Mouse (Mus musculus): ENCODE data around the gene Olfr2.
A peak's percentile ranks its signal among the peaks of the same experiment; 100 is the strongest.
"Not testable (repeated sequence)": the region's sequence is repeated elsewhere in the genome, so short reads cannot be mapped to it uniquely, and the experiment has no call there.

The Olfr2 gene

GRCm38 (mm10) chr7:107005972-107006371 is at the start of gene Olfr2:
Olfr2 (minus strand) TSS chr7:107006072.
- no peak for DNase-seq

DNA sequence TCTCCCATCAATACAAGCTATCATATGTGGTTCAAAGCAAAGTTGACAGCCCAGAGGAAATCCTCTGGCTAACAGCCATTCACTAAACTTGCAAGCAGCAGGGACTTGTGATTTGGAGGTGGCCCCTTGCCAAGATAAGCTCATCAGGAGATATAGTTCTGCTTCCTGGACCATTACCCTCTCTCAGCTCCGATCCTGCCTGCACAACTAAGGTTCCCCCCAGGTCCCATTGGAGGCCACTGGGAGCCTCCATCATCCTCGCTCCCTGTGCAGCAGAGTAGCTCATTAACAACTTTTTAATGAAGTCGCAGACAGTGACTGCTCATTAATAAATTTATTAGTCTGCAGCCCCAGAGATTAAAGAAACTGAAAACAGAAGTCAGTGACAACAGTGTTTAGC is 41.7 kb upstream of the Olfr2 start:
- DNase-seq, result no peak

DNA sequence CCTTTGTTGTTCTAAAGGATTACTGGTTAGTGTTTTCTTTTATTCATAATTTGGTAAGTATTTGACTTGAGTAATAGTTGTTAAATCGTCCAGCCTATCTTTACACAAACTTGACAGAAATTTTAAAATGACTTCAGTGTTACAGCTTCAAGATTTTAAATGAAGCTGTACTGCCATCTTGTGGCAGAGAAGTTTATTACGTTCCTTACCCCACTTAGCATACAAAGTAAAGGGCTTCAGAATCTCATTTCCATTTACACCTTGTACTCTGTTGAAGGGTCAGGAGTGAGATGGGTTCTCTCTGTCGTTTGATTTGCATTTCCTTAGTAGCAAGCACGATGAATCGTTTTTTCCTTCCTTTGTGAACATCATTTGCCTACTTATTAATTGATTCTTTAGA is 40.0 kb upstream of the Olfr2 start:
- DNase-seq, result peak; percentile 33

DNA sequence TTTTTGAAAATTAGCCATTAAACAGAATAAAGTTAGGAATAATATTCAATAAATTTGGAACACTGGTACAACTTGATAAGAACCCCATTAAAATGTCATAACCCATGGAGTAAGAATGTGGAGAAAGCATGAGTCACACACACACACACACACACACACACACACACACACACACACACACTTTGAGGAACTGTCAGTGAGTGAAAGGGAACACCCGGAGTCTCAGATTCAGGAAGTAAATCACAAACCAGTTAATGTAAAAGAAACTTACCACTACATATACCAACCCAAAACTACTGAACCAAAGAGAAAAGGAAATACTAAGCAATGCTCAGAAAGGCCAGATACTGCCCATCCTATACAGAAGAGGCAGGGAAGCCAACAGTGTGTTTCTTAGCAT is 38.5 kb upstream of the Olfr2 start:
- DNase-seq, result no peak

GRCm38 (mm10) chr7:107043136-107043535 is 37.3 kb upstream of the Olfr2 start:
- no peak for DNase-seq

- no peak for DNase-seq
Observed at GRCm38 (mm10) chr7:107039934-107040563, 34.2 kb upstream of the Olfr2 start.

- DNase-seq, result no peak
Observed at GRCm38 (mm10) chr7:107030874-107031273, 25.0 kb upstream of the Olfr2 start, which contains the start of gene Olfr713. Olfr713 (plus strand) TSS chr7:107031174.

- no peak for DNase-seq
Observed at GRCm38 (mm10) chr7:107004169-107004568, 1.7 kb downstream of the Olfr2 start.

- DNase-seq, result no peak
Observed at GRCm38 (mm10) chr7:107000798-107001197, 5.1 kb downstream of the Olfr2 start.

DNA sequence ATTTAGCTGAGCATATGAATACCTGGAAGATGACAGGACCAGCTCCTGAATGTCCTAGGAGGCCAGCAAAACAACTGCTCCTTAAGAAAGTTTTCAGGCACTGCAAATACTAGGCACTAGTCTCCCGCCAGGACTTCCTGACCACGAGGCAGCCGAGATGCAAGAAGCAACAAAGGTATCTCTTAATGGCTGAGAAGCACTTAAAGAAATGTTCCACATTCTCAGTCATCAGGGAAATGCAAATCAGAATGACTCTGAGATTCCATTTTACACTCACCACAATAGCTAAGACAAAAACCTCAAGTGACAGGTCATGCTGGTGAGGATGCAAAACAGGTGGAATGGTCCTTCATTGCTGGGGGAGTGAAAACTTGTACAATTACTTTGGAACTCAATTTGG is 20.6 kb downstream of the Olfr2 start:
- DNase-seq, result no peak

GRCm38 (mm10) chr7:106975353-106975752 is 30.5 kb downstream of the Olfr2 start, which contains the start of gene Olfr711:
Olfr711 (minus strand) TSS chr7:106975453.
- no peak for DNase-seq

DNA sequence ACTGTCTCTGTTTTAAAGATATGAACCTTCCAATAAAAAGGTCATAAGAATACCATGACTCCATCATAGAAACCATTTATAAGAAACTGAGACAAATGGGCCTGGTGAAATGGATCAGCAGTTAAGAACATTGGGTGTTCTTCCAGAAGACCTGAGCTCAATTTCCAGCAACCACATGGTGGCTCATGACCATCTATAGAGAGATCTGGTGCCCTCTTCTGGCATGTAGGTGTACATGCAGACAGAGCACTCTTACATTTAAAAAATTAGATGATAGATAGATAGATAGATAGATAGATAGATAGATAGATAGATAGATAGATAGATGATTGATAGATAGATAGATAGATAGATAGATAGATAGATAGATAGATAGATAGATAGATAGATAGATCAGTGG is 38.4 kb downstream of the Olfr2 start:
- DNase-seq, result not testable (repeated sequence)

GRCm38 (mm10) chr7:106963837-106964236 is 42.0 kb downstream of the Olfr2 start, which contains the start of gene Olfr6:
Olfr6 (minus strand) TSS chr7:106963937.
- no peak for DNase-seq

DNA sequence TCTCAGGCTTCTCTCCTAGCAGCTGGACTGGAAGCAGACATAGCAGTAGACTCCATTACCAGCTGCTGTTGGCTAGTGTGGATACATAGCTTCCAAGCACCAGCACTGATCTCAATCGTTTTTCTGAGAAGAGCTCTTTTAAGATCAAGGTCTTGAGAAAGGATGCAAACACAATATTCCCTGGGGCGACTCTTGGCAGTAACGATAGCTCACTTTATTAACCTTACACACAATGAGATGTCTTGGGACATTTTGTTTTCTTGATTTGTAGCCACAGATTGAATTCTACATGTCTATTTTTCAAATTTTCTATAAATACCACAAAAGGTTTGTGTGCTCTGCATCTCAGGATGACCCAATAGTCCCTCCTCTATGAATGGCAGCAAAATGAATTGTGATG is 57.7 kb downstream of the Olfr2 start, which contains the start of gene Olfr710:
Olfr710 (minus strand) TSS at position 101 of the 400 bp plus-strand sequence.
- DNase-seq, result no peak

Measured in kidney, postnatal 10 days (tissue).